Mouse (Mus musculus) kidney, adult 11 months (tissue): ENCODE measurements around the gene Myom1.

Source experiments
- DNase-seq: peaks from one replicate; pipeline ENCODE4 v3.0.0; 2022

Myom1 gene

DNA sequence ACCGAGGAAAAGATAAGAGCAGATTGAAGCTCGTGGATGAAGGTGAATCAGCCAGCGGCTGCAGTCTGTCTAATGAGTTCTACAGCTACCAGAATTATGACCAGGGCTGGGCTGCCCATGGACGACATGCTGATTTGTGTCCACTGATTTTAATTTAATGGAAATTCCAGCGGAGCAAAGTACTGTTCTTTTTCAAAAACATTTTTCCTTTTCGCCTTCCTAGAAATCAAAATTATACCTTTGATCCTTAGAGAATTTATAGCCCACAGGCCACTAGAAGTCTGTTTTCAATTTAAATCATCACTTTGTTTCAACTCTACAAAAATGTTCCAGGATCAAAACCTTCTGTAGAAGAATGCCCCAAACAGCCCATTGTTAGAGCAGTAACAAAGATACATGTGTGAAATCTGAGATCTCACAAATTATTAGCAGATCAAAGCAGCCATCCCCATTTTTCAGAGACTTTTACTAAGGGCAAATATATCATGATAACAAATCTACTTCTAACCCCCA is 108.4 kb downstream of the Myom1 start:
- DNase-seq, result no peak

DNA sequence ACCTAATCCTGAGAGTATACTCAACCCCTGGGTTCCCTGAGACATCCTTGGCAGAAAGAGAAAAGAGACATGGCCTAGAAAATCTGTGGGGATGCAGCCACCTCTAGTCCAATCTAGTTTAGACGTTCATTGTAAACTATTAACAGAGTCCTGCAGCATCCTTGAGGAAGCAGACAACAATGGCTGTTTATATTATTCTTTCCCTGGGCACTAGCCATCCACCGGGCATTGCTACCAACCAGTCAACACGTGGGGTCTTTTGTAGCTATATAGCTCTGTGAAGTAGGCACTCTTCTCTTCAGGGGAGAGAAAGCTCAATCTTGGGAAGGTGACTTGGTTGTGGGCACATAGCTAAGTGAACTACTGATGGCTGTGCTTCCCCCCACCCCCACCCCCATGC is 110.3 kb downstream of the Myom1 start:
- no peak for DNase-seq

DNA sequence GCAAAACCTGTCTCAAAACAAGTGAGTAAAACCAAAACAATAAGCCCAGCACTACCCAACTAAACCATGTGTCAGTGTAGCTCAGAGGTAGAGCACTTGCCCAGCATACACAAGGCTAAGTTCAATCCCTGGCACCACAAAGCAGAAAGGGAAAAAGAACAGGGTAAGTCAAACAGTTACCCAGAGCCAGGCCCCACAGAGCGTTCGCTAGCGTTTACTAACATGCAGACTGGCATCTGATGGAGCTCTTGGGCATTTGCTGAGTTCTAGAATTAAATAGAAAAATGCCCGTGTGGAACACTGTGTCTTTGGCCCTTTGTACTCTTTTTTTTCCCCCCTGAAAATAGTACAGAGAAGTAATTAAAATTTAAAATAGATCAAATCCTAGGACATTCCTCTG is 111.8 kb downstream of the Myom1 start:
- no peak for DNase-seq

DNA sequence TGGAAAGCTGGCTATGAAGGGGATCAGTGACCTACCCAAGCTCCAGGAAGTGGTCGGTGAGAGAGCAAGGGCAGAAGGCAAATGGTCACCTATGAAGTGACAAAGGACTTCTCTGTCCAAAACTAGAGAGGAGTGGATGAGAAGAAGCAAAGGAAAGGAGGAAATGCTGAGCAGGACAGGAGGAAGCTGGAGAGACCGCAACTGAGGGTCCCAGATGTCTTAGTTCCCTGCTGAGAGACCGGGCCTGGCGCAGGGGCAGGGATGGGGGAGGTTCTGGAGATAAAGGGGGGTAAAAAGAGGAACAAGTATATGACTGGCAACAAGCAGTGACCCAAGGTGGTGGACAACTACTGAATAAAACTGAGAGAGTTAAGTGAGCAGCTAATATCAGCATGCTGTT is 115.5 kb downstream of the Myom1 start:
- no peak for DNase-seq

DNA sequence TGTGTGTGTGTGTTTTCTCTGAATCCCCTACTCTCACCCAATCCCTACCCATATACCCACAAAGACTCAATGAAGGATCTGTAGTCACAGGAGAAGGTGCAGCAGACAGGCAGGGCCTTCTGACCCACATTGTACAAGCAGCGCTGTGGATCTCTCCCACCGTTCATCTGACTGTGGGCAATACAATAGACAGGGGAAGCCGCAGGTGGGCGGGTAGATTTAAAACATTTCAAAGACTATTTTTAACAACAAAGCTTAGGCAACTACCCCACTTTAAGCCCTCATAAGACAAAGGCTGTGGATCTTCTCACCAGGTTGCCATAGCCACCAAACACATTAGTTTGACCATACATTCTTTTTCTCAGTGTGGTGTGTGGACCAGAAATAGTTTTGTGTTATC is 116.2 kb downstream of the Myom1 start:
- no peak for DNase-seq

DNA sequence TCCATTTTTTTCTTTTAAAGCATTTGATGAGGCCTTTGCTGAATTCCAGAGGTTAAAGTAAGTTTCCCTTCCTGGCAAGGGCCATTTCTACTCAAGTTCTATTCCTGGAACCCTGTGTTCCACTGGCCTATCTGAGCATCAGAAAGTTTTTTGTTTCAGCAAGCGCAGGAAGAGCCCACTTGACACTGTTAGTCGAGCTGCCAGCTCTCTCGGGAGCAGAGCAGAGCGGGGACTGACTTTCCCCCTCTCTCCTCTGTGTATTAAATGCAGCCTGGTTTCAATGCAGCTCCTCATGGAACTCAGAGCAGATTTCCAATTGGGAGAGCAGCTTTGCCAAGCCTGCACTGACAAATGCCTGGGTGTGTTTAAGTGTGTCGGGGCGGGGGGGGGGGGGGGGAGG is 118.2 kb downstream of the Myom1 start:
- DNase-seq, result no peak

DNA sequence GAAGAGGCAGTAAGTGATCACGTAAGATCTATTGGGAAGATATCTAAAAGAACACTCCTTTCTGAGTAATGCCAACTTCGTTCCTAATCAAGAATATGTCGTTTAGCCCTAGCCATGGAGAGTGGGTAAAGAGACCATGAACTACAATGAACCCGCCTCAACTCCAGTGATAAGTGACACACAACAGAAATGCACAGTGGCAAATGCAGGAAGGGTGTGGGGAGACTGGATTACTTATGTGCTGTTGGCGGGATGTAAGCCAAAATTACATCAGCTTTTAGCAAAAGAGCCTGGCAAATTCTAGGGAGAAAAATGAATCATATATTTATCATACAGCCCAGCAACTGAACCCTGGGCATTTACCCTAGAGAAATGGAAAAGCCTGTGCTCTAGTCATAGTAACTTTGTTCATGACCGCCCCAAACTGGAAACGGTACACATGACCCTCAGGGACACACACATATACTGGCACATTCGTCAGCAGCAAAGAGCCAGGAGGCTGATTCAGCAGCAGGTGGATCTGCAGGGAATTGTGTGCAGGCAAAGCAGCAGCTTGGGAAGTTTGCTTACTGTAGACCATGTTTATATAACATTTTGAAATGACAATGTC is 121.7 kb downstream of the Myom1 start:
- no peak for DNase-seq

DNA sequence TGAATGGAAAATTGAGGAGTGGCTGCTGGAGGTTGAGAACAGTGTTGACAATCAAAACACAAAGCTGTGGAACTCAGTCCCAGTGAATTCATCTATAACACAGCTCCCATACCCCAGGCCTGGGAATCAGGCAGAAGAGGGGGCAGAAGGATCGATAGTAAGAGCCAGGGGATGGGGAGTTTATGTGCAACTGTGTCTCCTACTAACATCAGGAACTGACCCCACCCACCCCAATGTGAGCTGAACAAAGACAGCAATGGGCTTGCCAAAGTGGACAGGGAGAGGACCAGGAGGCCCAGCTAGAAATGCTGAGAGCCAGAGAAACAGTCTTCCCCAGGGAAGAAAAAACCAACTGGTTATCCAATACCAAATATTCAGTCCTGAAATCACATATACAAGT is 122.2 kb downstream of the Myom1 start:
- no peak for DNase-seq

DNA sequence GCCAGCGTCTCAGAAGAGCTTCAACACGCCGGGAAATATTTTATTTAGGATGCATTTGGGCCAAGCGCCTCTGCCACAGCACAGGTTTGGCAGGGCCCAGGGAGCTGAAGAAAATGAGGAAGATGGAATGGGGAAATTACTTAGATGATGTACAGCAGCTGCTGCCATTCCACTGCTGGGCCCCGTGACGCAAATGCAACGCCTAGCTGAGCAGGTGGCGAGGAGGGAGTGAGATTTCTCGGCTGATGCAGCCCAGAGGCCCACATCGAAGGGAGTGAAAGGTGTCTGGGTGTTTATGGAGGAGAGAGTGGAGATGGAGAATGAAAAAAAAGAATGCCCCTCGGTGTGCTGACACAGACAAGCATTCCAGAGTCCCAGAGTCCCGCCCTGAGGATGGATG is 123.1 kb downstream of the Myom1 start:
- DNase-seq, result no peak

DNA sequence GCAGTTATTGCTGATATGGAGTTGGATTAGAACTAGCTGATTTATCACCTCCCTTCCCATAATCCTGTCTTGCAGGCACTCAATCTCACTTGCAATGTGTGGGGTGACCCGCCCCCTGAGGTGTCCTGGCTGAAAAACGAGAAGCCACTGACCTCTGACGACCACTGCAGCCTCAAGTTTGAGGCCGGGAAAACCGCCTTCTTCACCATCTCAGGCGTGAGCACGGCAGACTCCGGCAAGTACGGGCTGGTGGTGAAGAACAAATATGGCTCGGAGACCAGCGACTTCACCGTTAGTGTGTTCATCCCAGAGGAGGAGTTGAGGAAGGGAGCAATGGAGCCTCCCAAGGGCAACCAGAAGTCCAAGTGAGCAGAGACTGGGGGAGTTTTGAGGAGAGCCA is 123.6 kb downstream of the Myom1 start:
- no peak for DNase-seq

DNA sequence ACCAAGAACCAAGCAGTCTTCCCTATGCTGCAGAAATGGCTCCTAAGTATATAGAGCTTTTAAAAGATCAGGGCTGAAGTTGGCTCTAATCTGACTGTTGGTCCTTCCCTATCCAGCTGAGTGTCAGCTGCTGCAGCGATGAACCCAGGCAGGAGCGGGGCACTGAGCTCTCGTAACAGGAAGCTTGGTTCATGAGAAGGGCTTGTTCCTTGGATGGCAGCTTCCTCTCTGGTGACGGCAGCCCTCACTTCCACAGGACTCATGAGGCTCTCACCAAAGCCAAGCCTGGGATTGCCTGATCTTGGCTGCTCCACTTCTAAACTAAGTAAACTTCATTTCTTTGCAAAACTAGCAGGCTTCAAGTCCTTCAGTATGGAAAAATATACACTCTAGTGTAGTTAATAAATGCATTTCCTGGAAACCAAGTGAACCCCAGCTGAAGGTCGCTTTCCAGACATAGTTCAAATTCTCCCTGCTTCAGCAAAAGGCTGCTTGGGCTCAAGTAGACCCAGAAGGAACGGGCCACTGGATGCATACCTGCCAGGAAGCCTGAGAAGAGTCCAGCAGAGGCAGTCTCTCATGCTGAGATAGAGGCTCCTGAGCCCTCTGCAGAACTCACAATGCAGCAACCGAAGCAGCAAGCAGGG is 125.2 kb downstream of the Myom1 start:
- DNase-seq, result peak; percentile 37

DNA sequence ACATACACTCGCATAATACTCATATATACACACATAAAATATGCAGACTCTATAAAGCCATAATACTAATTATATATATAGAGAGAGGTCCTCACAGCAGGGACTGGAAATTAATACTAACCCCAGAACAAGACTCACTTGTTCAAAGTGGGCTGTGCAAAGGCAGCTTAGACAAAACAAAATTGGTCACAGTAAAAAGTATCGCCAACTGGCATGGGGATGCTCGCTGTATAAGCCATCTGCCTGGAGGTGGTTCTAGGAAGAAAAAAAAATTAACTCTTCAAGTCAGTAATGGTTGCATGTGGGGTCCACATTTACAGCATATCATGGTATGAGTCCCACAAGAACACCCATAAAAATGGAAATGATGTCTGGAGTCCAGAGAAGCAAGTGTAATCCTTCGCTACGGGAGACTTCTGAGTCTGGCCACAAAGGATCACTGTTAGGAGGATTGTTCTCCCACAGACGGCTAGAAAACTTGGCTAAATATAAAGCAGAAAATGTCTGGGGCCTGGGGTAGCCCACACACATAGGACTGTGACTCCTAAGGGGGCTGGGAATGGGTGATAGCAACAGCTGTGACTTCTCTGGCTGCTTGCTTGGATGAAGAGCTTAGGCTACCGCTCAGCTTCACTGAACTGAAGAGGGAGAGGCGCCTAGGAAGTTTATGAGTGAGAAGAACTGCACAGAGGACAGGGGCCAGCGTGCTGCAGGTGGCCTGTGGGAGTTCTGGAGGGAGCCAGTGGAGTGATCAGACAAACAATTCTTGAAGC is 127.2 kb downstream of the Myom1 start:
- no peak for DNase-seq

DNA sequence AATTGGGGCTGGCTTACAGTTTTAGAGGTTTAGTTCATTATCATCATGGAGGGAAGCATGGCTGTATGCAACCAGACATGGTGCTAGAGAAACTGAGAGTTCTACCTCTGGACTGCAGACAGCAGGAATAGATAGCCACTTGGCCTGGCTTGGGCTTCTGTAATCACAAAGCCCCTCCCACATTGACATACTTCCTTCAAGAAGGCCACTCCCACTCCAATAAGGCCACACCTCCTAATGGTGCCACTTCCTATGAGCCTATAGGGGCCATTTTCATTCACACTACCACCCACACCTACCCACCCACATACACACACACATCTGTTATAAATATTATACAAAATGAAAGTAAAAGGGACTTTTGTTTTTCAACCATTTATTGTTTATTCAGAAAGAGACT is 129.8 kb downstream of the Myom1 start:
- no peak for DNase-seq

DNA sequence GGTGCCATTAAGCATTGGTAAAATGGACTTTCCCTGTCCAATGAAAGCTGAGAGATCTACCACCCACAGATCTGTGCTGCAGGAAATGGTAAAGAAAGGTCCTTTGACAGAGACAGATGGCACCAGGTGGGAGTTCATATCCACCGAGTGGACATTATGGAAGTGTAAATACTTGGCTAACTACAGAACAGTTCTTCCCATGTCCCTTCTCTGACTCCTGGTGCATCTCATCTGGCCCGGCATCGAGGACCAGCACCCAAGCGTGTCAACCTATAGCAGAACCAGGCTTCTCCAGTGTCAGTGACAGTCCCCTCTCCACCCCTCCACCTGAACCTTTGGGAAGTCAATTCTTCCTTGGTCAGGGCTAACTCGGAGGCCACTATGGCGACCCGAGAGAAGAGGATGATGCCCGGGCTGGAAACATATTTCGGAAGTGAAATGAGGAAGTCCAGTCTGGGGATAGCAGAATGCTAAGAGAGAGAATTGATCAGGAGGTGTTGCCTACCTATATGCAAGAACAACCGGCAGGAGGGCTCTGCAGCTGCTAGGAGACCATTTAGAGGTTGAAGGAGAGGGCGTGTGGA is 130.5 kb downstream of the Myom1 start:
- DNase-seq, result no peak

DNA sequence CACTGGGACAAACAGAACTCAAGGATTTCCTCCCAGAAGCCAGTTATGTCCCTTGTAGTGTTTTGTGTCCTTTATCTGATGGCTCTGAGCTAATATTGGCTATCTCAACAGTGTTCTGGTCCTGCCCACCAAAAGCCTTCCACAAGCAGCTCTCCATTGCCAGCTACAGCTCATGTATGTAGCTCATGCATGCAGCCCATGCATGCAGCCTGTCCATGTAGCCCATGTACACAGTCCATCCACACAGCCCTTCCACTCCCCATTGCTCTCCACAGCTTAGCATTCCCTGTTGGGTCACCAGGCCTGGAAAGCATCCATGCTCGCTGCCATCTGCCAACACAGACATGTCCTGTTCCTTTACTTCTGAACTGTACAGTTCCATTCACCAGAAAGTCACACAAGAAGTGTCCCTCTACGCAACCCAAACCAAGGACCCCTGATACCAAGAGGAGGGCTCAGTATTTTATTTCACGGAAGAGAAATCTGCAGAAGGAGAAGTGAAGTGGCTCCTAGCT is 132.1 kb downstream of the Myom1 start:
- no peak for DNase-seq

DNA sequence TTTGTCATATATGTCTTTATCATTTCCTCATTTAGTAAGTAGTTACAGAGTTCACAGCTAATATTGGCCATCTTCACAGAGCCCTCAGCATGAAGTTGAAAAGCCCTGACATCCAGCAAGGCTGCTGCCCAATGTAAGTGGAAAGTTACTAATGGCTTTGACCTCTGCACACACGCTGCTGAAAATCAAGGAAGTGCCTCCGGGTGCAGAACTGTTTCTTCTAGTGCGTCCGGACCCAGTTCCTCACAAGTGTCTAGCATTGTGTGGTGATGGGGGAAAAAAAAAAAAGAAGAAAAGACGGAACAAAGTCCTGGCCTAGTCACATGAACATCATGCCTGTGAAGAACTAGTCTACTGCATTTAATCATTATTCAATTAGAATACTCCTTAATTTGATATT is 132.7 kb downstream of the Myom1 start:
- DNase-seq, result peak; percentile 77

DNA sequence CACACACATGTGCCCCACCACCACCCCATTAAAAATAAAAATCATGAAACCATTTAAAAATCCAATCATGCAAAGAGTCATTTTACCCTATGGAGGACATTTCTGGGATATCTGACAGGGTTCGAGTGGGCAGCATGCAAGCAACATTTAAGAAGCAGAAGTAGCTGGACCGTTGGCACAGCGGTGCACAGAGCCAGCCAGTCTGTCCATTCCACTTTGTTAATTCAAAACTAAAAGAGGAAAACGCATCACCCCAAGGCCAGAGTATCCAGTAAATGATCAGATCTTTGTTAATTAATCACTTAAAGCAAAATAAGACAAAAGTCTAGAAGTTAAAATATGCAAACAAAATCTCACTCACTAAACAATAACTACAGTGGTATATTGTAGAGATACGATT is 133.4 kb downstream of the Myom1 start:
- DNase-seq, result peak; percentile 39

DNA sequence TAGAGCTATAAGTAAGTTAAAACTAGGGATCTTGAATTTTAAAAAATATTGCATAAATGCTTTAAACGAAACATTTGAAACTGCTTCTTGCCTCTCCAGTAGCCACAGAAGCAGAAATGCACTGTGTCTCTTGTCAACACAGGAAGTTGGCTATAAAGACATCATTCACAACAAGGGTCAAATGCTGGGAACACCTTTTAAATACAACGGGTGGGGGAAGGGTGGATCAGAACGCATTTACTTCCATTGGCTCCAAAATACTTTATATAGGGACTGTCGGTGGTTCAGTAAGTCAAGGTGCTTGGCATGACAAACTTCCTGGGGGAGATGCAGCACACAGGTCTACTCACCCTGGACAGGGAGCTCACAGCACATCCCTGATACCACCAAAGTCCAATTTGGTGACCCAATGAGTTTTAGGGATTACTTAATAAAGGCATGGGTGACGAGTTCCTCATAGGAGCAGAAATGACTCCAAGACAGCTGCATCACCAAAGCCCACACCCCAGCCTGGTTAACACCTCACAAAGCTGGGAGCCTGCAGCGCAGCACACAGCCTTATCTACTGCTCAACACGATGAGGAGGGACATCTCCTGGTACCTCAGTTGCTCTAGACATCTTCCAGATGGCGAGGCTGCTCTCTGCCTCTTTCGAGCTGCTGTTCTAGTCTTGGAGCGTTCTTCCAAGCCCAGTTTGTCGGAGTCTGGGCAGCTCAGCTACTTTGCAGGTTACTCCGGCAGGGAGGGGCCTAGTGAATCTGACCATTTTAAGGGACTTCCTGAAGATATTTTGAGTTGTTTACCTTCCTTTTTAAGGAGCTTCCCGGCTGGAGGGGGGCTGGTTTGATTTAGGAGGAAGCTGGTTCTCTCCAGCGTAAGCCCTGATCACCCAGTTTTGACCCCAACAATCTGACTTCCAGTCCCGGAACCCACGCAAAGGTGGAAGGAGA is 134.2 kb downstream of the Myom1 start:
- peak; percentile 1 for DNase-seq

DNA sequence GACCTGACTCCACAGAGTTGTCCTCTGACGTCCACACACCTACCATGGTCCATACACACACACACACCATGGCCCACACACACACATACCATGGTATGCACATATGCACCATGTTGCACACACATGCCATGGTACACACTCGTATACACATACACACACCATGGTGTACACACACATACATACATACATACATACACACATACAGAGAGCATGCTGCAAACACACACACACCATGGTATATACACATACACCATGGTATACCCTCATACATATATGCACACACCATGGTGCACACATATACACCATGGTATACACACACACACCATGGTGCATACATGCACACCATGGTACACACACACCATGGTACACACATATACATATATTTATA is 134.9 kb downstream of the Myom1 start:
- DNase-seq, result no peak

DNA sequence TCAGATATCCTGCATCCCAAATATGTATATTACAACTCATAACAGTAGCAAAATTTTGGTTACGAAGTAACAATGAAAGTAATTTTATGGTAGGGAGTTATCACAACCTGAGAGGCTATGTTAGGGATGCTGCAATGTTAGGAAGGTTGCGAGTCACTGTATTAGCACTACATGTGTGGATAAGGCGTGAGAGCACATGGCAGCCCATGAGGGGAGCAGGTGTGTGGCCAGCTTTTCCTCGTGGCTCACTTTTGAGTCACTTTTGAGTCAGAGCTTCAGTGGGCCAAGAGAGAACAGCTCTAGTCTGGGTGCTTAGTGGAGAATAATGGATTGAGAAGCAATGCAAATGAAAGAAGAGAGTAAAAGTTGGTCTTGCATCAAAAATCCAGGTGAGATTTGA is 139.6 kb downstream of the Myom1 start:
- DNase-seq, result no peak

DNA sequence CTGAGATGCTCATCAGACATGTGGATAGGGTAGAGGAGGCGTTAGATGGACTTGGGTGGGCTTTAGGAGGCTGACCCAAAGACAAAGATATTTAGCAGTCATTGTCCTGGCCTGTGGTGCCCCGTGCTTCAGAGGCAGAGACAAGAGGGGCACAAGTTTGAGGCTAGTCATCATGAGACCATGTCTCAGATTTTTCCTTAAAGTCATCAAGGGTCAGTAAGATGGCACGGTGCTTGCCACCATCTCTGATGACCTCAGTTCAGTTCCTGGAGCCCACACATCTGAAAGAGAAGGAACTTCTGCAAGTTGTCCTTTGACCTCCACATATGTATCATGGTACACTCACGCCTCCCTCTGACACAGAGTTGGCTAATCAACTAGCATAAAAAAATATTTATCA is 140.7 kb downstream of the Myom1 start:
- DNase-seq, result no peak

DNA sequence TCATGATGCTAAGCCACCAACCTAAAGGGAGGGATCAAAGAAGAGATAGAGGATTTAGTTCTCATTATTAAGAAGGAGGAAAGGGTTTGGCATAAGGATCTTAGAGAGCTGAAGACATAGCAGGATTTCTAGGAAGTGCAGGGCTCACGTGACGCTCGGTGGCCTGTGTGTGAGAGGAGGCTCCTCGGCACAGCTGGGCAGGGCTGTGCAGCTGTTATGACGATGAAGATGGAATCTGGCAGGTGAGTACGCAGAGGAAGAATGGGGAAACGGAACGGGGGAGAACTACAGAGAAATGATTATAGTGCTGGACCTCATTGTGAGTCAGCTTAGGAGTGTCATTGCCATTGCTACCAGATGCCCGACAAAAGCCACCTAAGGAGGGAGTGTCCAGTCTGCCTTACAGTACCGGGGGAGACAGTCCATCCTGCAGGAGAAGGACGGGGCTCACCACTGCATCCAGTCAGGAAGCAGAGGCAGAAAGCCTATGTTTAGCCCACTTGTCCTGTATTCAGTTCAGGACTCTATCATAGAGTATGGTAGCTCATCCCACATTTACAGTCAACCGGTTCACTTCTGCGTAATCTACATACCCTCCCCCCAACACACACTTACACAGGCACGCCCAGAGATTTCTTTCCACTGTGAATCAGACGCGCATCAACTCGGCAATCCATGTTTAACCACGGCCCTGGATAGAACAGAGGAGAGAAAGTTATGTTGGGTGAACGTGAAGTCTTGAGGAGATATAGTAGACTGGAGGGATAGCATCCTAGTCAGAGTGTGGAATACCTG is 142.1 kb downstream of the Myom1 start:
- no peak for DNase-seq
